8 mouse cellular contexts compared by ENCODE assay signal in genomic region chr4:86886160-86886878, GRCm38 (mm10). TPM values are rescaled to one million over a fixed set of nuclear protein-coding genes. Genes with fewer than 3 reads are reported as not detected.
DNase-seq lines count a peak whose midpoint lies in the region; ATAC-seq and TF ChIP-seq lines count a peak whose summit lies in the region.

No protein-coding gene starts in this region.

- no peaks in the 10 kb centered on the region for H3K27me3 ChIP-seq in forebrain, embryonic 15.5 days
- no peaks in the 10 kb centered on the region for H3K27me3 ChIP-seq in hindbrain, postnatal 0 days (ENCODE audit: insufficient read depth, low read length)
- no peaks in the 10 kb centered on the region for H3K27me3 ChIP-seq in liver, embryonic 13.5 days

- ATAC-seq in forebrain, embryonic 15.5 days (replicated peaks): no peak
- ATAC-seq in hindbrain, postnatal 0 days: no peak
- ATAC-seq in liver, embryonic 13.5 days (ENCODE audit: low read depth): peak; percentile 83

- H3K9me3 ChIP-seq in forebrain, embryonic 15.5 days: no peaks in the 10 kb centered on the region
- H3K9me3 ChIP-seq in hindbrain, postnatal 0 days (ENCODE audit: low read length): no peaks in the 10 kb centered on the region
- no peaks in the 10 kb centered on the region for H3K9me3 ChIP-seq in liver, embryonic 13.5 days (replicated peaks)

- WGBS in forebrain, embryonic 15.5 days: 48% methylated on average over 18 of the region's 18 CpGs
- WGBS in hindbrain, postnatal 0 days: 49% methylated on average over 18 of the region's 18 CpGs
- 1% methylated on average over 18 of the region's 18 CpGs for WGBS in liver, embryonic 13.5 days (ENCODE audit: insufficient replicate concordance)

- no peaks in the 10 kb centered on the region for H3K36me3 ChIP-seq in forebrain, embryonic 15.5 days
- H3K36me3 ChIP-seq in hindbrain, postnatal 0 days (ENCODE audit: insufficient read depth, low read length): no peaks in the 10 kb centered on the region
- no peaks in the 10 kb centered on the region for H3K36me3 ChIP-seq in liver, embryonic 13.5 days

- DNase-seq in CD4-positive helper T cell, adult 2 months (ENCODE audit: low read depth, low spot score): peak; percentile 93
- peak; percentile 69 for DNase-seq in adrenal gland, postnatal 10 days
- DNase-seq in hindbrain, postnatal 0 days (ENCODE audit: low spot score): no peak
- DNase-seq in liver, embryonic 13.5 days: peak; percentile 51
- peak; percentile 94 for DNase-seq in naive thymus-derived CD4-positive, alpha-beta T cell, adult 2 months (ENCODE audit: low read depth)
- no peak for DNase-seq in right cerebral cortex, postnatal 4 days
- no peak for DNase-seq in urinary bladder, adult 2 months (ENCODE audit: low spot score)

- peak overlapping the region; percentile 10; the same call in 1 of the 2 replicates for H3K4me3 ChIP-seq in forebrain, embryonic 15.5 days
- peak overlapping the region; percentile 8 for H3K4me3 ChIP-seq in hindbrain, postnatal 0 days (ENCODE audit: low read length)
- peak overlapping the region; percentile 58 for H3K4me3 ChIP-seq in liver, embryonic 13.5 days (replicated peaks)

- no peak for TF ChIP-seq CTCF in hindbrain, postnatal 0 days (IDR thresholded peaks at IDR 0.05; ENCODE audit: low read depth)

- no peak overlapping the region for H3K9ac ChIP-seq in forebrain, embryonic 15.5 days (replicated peaks)
- H3K9ac ChIP-seq in hindbrain, postnatal 0 days (replicated peaks; ENCODE audit: low read length): no peak overlapping the region
- peak overlapping the region; percentile 62 for H3K9ac ChIP-seq in liver, embryonic 13.5 days

- H3K27ac ChIP-seq in forebrain, embryonic 15.5 days (replicated peaks): no peak overlapping the region
- no peak overlapping the region for H3K27ac ChIP-seq in hindbrain, postnatal 0 days
- H3K27ac ChIP-seq in liver, embryonic 13.5 days: peak overlapping the region; percentile 75

- peak overlapping the region; percentile 35 for H3K4me2 ChIP-seq in forebrain, embryonic 15.5 days (replicated peaks)
- H3K4me2 ChIP-seq in hindbrain, postnatal 0 days (ENCODE audit: low read depth, low read length): peak overlapping the region; percentile 42
- peak overlapping the region; percentile 83 for H3K4me2 ChIP-seq in liver, embryonic 13.5 days

- no peaks in the 10 kb centered on the region for H3K4me1 ChIP-seq in forebrain, embryonic 15.5 days
- no peaks in the 10 kb centered on the region for H3K4me1 ChIP-seq in hindbrain, postnatal 0 days (ENCODE audit: insufficient read depth, low read length)
- peaks cover 28% of the 10 kb centered on the region for H3K4me1 ChIP-seq in liver, embryonic 13.5 days (replicated peaks)

RNA-seq across cellular contexts. Expression of gene Acer2, which starts 12.1 kb away (rescaled TPM):
- 10 to 100 TPM; 22.1 to 50.5 TPM for total RNA-seq in adrenal gland, postnatal 10 days (2021)
- polyA plus RNA-seq in forebrain, embryonic 15.5 days (2015; fragmentation: Nextera tagmentation; extraction: Ambion mirVana): 10.8 and 11.3 TPM in 2 replicates
- 8.7 and 9.6 TPM in 2 replicates for total RNA-seq in hindbrain, postnatal 0 days (2014; rRNA removed)
- polyA plus RNA-seq in hindbrain, postnatal 0 days (2015; fragmentation: Nextera tagmentation; extraction: Ambion mirVana): 8.9 and 9.5 TPM in 2 replicates
- polyA plus RNA-seq in liver, embryonic 13.5 days (2015; fragmentation: Nextera tagmentation; extraction: Ambion mirVana): 5.3 and 6.7 TPM in 2 replicates
- polyA plus RNA-seq in urinary bladder, adult 2 months (2012; rRNA removed): 261 and 377 TPM in 2 replicates

RNA-seq across cellular contexts. Expression of gene Rps6, which starts 29.1 kb away (rescaled TPM):
- total RNA-seq in adrenal gland, postnatal 10 days (2021): 100 to 1,000 TPM; 924 to 996 TPM
- 414 and 432 TPM in 2 replicates for polyA plus RNA-seq in forebrain, embryonic 15.5 days (2015; fragmentation: Nextera tagmentation; extraction: Ambion mirVana)
- total RNA-seq in hindbrain, postnatal 0 days (2014; rRNA removed): 805 and 881 TPM in 2 replicates
- polyA plus RNA-seq in hindbrain, postnatal 0 days (2015; fragmentation: Nextera tagmentation; extraction: Ambion mirVana): 338 and 363 TPM in 2 replicates
- polyA plus RNA-seq in liver, embryonic 13.5 days (2015; fragmentation: Nextera tagmentation; extraction: Ambion mirVana): 624 and 653 TPM in 2 replicates
- 2,335 and 2,390 TPM in 2 replicates for polyA plus RNA-seq in urinary bladder, adult 2 months (2012; rRNA removed)

Comparison
In these comparisons a context has a peak if more than half of its experiments do, and no peak if none do; other contexts are left out.
1. DNase-seq: peak in CD4-positive helper T cell, adult 2 months (single experiment), adrenal gland, postnatal 10 days (single experiment), liver, embryonic 13.5 days (single experiment) and naive thymus-derived CD4-positive, alpha-beta T cell, adult 2 months (single experiment); none in hindbrain, postnatal 0 days (single experiment), right cerebral cortex, postnatal 4 days (single experiment) and urinary bladder, adult 2 months (single experiment).
2. H3K4me3 ChIP-seq: peak in every context shown above with its lines; median percentile 58 in liver, embryonic 13.5 days; 10 in forebrain, embryonic 15.5 days; 8 in hindbrain, postnatal 0 days.
3. RNA of gene Acer2, which starts 12.1 kb away (polyA plus RNA-seq): 261 to 377 TPM in urinary bladder, adult 2 months; 10.8 to 11.3 TPM in forebrain, embryonic 15.5 days, 8.9 to 9.5 TPM in hindbrain, postnatal 0 days and 5.3 to 6.7 TPM in liver, embryonic 13.5 days; every median in the first group is over 10 times any median in the second.
4. Peak in every context shown above with its lines, with median percentiles within 50 percentile points of each other: H3K4me2 ChIP-seq.